Mouse (Mus musculus) megakaryocyte progenitor cell, adult 5-6 weeks (primary cell): ENCODE results near the gene Chtf18. TPM values are rescaled to one million over a fixed set of nuclear protein-coding genes. Genes with fewer than 3 reads are reported as not detected.

Experiments
- ATAC-seq: replicated peaks from 2 replicates; pipeline ENCODE4 v1.8.0; 2016; ENCODE audit warnings: mild to moderate bottlenecking, moderate TSS enrichment, inconsistent platforms; ENCODE audit not compliant: poor library complexity
- total RNA-seq, 2 experiments: library from RNA; stranded (forward) in 1 of 2; stranded (reverse) in 1 of 2; fragments of 157-497, 149-512 nt in 1 of 2; fragments of 200-1000 nt in 1 of 2; gene quantifications; 2 replicates each; pipeline versions ENCODE4 v1.2.3 to v1.2.4; 2015 to 2017

The Chtf18 gene
- total RNA-seq, 2 experiments from 2014 or later = 12.9 to 30.2 TPM

GRCm38 (mm10) chr17:25735745-25736144, 8.5 kb upstream of the Chtf18 start, which contains the start of gene Mslnl:
Gene Mslnl (plus strand): TSS chr17:25736042.
- no peak for ATAC-seq

GRCm38 (mm10) chr17:25735246-25735645, 8.0 kb upstream of the Chtf18 start:
- ATAC-seq = no peak

- peak; percentile 58 for ATAC-seq
These were observed 4.9 kb upstream of the Chtf18 start for GRCm38 (mm10) chr17:25732082-25732481.

GRCm38 (mm10) chr17:25728009-25728270, 721 bp upstream of the Chtf18 start:
- no peak for ATAC-seq

GRCm38 (mm10) chr17:25725264-25725663, 2.0 kb downstream of the Chtf18 start:
- ATAC-seq = no peak

- no peak for ATAC-seq
These were observed 3.3 kb downstream of the Chtf18 start for GRCm38 (mm10) chr17:25723919-25724318.

DNA sequence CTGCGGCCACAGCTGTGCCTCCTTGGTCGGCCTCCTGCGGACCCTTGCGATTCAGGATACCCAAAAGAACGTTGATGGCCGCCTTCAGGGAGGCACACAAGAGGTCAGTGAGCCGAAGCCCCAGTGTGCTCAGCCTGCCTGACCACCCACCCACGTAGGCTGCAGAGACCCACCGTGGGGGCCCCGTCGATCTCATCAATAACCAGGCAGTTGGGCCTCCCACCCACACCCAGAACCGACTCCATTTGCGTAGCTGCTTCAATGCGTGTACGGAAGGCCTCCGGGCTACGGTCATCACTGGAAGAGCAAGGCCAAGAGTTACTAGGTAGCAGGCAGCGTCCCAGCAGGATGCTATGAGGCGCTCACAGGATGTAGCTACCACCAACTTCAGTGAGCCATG, 3.7 kb downstream of the Chtf18 start:
- no peak for ATAC-seq

DNA sequence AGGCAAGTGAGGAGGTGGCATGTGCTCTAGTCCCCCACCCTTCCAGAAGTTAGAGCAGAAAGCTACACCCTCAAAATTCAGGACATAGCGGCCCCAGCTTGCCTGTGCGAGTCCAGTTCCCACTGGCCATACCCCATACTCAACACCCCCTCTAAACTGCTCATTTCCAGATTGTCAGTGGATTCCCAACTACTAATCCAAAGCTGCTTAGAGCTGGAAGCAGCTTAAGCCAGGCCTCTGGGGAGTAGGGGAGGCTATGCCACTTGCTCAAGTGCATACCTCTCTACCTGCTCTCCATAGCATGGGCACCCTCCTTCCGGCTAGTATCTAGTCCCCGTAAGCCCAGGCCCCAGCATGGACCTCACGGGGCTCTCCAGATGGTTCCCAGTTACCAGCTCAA, 5.7 kb downstream of the Chtf18 start:
- ATAC-seq = no peak

GRCm38 (mm10) chr17:25717691-25718090, 9.5 kb downstream of the Chtf18 start:
- ATAC-seq = no peak

DNA sequence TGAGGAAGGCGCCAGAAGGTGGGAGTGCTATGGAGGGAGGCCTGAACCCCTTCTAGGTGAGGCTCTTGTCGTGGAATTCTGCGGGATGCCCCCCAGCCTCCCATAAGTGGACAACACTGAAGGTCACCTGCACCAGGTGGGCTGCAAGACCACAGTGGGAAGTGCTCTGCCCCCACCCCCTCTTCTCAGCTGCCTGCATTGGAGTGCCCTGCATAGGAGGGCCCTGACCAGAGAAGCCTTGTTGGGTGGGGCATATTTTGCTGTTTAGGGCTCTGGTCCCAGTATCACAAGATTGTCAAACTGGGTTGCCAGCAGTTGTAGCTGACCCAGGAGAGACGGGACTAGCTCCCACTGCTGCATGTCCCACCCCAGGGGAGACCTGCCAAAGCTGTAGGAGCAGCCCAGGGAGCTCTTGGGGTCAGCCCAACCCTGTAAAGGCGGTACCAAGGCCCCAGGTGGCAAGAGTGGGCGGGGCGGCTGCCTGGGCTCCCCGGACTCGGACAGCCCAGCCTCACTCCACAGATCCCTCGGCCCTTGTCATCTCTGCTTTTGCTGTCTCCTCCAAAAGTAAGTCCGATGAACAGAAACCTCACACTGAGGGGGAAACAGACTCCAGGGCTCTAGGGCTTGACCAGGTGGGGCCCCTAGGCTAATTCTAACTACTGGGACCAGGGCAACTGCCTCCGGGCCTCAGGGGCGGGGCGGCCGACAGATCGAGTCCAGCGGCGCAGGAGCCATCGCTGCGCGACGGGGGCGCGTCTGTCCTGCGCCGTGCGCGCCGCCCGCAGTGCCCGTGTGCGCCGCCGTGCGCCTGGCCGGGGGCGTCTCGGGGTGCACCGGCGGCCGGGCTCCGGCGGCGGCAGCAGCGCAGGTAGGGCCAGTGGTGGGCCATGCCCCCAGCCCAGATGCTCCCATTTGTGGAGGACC, 10.2 kb downstream of the Chtf18 start, which contains the start of gene Gng13:
Gene Gng13 (plus strand): TSS at position 461 of the 927 bp plus-strand sequence.
- 0 out of 2 replicates have a peak, but pooled peaks have one; percentile 29 for ATAC-seq

DNA sequence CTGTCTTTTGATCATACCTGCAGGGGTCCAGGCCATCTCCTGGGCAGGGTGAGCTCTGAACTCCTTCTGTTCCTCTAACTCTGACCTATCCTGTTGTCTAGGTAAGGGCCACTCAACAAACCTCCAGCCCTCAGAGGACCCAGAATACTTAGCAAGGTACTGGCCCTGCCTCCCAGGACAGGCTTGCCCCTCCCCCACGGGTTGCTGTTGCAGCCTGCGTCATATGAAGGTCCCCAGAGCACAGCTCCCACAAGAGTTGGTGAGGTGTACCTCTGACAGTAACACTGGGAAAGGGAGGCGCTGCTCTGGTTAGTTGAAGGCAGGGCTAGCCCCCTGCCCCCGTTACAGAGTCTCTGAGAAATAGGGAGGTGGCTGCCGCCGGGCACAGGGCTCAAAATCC, 11.1 kb downstream of the Chtf18 start:
- ATAC-seq = no peak

DNA sequence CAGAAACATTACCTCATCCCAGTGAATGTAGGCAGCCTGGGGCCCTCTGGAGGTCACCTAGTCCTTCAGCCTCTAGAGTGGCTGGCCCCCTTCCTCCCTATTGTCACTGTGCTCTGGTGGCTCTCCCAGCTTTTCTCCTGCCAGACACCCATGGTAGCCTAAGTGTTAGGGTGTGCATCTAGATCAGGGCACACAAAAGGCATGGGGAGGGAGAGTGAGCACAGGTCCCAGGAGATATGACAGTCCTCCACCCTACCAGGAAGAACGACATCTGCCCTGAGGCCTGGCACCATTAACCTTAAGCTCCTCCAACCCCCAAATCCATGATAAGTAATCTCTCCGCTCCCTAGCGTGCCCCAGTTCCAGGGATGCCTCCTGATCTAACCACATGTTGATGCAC, 11.6 kb downstream of the Chtf18 start:
- ATAC-seq = 0 out of 2 replicates have a peak, but pooled peaks have one; percentile 14

DNA sequence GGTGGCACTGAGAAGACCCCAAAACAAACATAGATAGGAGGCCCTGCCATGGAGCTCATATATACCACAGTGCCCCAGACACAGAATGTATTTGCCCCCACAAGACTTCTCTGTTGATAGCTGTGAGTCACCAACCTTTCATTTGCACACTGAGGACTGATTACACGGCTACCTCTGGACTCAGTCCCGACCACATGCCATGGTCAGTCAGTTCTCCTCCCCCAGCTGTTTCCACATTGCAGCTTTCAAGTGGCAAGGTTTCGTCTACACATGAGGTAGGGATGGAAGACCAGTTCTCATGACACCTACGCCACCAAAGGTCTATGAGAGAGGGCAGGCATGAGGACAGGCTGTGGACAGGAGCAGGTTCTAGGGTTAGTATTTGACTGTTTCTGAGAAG, 16.1 kb downstream of the Chtf18 start:
- ATAC-seq = no peak

DNA sequence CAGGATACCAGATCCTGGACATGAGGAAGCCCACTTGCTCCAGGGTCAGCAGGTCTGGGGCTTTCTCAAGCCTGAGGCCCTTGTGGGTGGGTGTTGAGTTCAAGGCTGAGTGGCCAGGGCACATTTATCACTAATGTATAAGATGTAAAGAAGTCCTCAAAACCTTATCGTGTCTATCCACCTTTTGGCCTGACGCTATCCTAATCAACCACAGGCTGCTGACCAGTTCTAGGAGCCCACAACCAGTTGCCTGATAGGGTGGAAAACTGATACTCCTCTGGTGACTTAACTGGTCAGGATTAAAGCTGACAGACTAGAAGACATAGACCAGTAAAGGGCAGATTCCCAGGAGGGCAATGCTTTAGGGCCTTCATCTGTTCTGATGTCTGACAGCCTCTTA, 17.2 kb downstream of the Chtf18 start:
- ATAC-seq = no peak

- no peak for ATAC-seq
These were observed 26.2 kb downstream of the Chtf18 start for GRCm38 (mm10) chr17:25700863-25701496.

- peak; percentile 75 for ATAC-seq
These were observed 28.8 kb downstream of the Chtf18 start for GRCm38 (mm10) chr17:25698446-25698845.

- no peak for ATAC-seq
These were observed 31.0 kb downstream of the Chtf18 start for GRCm38 (mm10) chr17:25696263-25696662.

DNA sequence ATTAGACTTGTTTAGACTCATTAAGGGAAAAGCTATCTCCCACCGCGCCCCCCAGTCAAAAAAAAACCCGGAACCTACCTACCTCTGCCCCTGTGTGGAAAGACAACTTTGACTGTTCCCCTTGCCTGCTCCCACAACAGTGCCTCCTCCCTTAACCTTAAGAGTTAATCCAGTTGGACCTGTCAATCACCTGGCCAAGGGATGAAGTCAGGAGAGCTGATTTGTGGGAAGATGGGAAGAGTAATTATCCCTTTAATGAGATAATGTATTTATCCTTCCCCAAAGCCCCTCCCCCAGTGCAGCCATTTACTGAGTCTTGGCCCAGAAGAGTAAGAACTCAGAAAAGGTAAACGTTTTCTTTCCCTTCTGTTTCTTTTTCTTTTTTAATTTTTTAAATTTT, 38.3 kb downstream of the Chtf18 start:
- no peak for ATAC-seq

GRCm38 (mm10) chr17:25686323-25686722, 40.9 kb downstream of the Chtf18 start:
- ATAC-seq = 0 out of 2 replicates have a peak, but pooled peaks have one; percentile 23

- no peak for ATAC-seq
These were observed 45.6 kb downstream of the Chtf18 start for GRCm38 (mm10) chr17:25681636-25682035.

DNA sequence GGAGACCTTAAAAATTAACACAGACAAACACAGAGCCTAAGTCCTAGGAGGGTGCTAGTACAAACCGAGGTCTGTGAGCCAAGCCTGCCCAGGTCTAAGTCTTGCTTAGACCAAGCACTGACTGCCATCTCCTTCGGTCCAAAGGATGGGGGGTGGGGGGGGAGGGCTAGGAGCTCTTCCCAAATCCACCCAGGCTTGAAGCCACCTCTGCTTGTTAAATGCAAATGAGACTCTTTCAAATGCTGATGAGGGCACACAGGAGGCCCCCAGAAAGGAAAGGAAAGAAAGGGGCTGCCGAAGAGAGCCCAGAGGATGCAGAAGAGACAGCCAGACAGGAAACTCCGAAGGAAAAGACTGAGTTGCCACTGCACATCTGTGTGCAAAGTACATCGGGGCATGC, 47.4 kb downstream of the Chtf18 start:
- no peak for ATAC-seq

GRCm38 (mm10) chr17:25677969-25678368, 49.2 kb downstream of the Chtf18 start:
- no peak for ATAC-seq
